Mouse (Mus musculus): ENCODE results near the gene Mllt1. TPM values are rescaled to one million over a fixed set of nuclear protein-coding genes. Genes with fewer than 3 reads are reported as not detected.
"Not testable (repeated sequence)": the region's sequence is repeated elsewhere in the genome, so short reads cannot be mapped to it uniquely, and the experiment has no call there.

Gene Mllt1
- polyA plus RNA-seq, 1 experiment = 9.9 TPM

GRCm38 (mm10) chr17:56913023-56913422 is 22.2 kb downstream of the Mllt1 start:
- H3K4me3 ChIP-seq (ENCODE audit: insufficient read depth, low read depth, low read length) = no peak overlapping the region
- H3K4me1 ChIP-seq (ENCODE audit: control insufficient read depth, insufficient read depth, insufficient read length, low read length) = peaks cover 2% of the 10 kb centered on the region; the same call in 1 of the 2 replicates
- H3K27ac ChIP-seq (replicated peaks; ENCODE audit: low read depth, low read length) = no peak overlapping the region

GRCm38 (mm10) chr17:56909764-56910163 is 25.5 kb downstream of the Mllt1 start:
- H3K27ac ChIP-seq (replicated peaks; ENCODE audit: low read depth, low read length); H3K4me3 ChIP-seq (ENCODE audit: insufficient read depth, low read depth, low read length); H3K4me1 ChIP-seq (ENCODE audit: control insufficient read depth, insufficient read depth, insufficient read length, low read length): not testable (repeated sequence)

DNA sequence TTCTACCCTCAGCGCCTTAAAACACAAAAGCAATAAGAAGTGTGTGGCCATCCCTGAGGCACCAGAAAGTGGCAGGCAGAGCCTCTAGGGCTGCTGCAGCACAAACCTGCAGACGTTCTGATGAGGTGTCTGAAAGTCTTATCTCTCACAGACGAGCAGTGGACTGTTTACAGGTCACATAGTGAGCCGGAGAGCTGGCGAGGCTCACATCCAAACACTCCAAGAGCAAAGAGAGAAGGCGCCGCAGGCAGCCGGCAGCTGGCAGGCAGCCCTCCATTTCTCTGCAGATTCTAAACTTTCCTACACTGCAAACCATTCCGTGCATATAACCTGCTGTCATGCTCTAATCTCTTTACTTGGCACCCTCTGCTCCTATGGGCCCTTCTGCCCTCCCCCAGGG is 27.3 kb downstream of the Mllt1 start:
- Histone ChIP-seq H3K27ac (replicated peaks; ENCODE audit: low read depth, low read length) (no peak overlapping the region), H3K4me1 (ENCODE audit: control insufficient read depth, insufficient read depth, insufficient read length, low read length) (no peaks in the 10 kb centered on the region; the same call in 1 of the 2 replicates)

GRCm38 (mm10) chr17:56907096-56907495 is 28.1 kb downstream of the Mllt1 start:
- no peak overlapping the region for H3K27ac ChIP-seq (replicated peaks; ENCODE audit: low read depth, low read length)
- no peaks in the 10 kb centered on the region; the same call in 1 of the 2 replicates for H3K4me1 ChIP-seq (ENCODE audit: control insufficient read depth, insufficient read depth, insufficient read length, low read length)
- no peak overlapping the region for H3K4me3 ChIP-seq (ENCODE audit: insufficient read depth, low read depth, low read length)

More for the DNA sequence above, 27.3 kb downstream of the Mllt1 start:
- H3K4me3 ChIP-seq (ENCODE audit: insufficient read depth, low read depth, low read length) = no peak overlapping the region

- Histone ChIP-seq H3K4me3 (ENCODE audit: insufficient read depth, low read depth, low read length) (no peak overlapping the region), H3K4me1 (ENCODE audit: control insufficient read depth, insufficient read depth, insufficient read length, low read length) (no peaks in the 10 kb centered on the region; the same call in 1 of the 2 replicates), H3K27ac (replicated peaks; ENCODE audit: low read depth, low read length) (no peak overlapping the region)
Measured at GRCm38 (mm10) chr17:56906166-56906565, 29.0 kb downstream of the Mllt1 start.

- Histone ChIP-seq H3K27ac (replicated peaks; ENCODE audit: low read depth, low read length) (no peak overlapping the region), H3K4me1 (ENCODE audit: control insufficient read depth, insufficient read depth, insufficient read length, low read length) (no peaks in the 10 kb centered on the region; the same call in 1 of the 2 replicates), H3K4me3 (ENCODE audit: insufficient read depth, low read depth, low read length) (no peak overlapping the region)
Measured at GRCm38 (mm10) chr17:56902698-56903097, 32.5 kb downstream of the Mllt1 start.

DNA sequence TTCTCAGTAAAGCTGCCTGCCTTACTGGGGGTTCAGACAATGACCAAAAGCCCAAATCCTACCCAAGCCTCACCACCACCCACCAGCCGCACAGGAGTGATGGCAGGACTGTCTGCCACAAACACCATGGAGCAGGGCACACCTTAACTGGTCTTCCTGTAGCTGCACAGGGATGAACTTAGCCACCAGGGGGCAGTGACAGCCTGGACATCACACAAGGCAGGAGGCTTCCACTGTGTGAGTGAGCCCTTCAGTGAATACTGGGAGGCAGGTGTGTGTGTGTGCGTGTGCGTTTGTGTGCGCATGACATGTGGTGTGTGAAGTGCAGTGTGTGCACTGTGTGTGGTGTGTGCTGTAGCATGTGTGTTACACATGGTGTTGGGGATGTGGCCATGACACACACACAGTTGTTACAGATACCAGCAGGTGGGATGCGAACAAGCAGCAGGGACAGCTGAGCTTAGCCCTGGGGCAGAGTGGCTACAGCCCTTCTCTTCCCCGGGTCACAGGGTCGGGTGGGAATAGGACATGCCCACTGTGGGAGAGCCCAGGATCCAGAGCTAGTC is 37.5 kb downstream of the Mllt1 start:
- Histone ChIP-seq H3K4me3 (ENCODE audit: insufficient read depth, low read depth, low read length) (no peak overlapping the region), H3K27ac (replicated peaks; ENCODE audit: low read depth, low read length) (no peak overlapping the region), H3K4me1 (ENCODE audit: control insufficient read depth, insufficient read depth, insufficient read length, low read length) (no peaks in the 10 kb centered on the region; the same call in 1 of the 2 replicates)

DNA sequence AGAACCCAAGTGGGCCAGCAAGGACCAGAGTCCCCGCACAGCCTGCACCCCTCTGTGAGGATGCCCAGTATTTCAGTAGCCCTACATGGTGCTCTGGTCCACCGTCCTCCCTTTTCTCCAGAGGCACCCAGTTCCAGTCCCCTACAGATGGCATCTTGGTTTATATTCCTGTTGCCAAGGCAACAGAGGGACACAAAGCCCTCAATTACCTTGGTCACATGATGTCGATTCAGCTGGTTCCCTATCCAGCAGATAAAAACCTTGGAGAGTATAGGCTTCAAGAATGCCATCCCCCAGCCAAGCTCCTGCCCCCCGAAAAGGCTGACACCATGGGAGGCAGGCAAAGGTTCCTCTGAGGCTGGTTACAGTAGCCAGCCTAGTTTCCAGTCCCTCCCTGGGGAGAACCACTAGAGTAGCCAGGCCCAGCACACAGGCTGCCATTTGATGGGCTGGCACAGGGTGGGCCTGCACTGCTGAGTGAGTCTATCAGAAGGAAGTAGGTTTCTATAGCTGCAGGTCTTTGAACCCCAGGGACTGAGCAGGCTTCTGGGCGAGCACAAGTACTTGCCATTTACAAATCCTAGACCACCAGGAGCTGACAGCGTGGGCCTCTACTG is 38.6 kb downstream of the Mllt1 start:
- Histone ChIP-seq H3K27ac (replicated peaks; ENCODE audit: low read depth, low read length) (no peak overlapping the region), H3K4me1 (ENCODE audit: control insufficient read depth, insufficient read depth, insufficient read length, low read length) (no peaks in the 10 kb centered on the region; the same call in 1 of the 2 replicates), H3K4me3 (ENCODE audit: insufficient read depth, low read depth, low read length) (no peak overlapping the region)

DNA sequence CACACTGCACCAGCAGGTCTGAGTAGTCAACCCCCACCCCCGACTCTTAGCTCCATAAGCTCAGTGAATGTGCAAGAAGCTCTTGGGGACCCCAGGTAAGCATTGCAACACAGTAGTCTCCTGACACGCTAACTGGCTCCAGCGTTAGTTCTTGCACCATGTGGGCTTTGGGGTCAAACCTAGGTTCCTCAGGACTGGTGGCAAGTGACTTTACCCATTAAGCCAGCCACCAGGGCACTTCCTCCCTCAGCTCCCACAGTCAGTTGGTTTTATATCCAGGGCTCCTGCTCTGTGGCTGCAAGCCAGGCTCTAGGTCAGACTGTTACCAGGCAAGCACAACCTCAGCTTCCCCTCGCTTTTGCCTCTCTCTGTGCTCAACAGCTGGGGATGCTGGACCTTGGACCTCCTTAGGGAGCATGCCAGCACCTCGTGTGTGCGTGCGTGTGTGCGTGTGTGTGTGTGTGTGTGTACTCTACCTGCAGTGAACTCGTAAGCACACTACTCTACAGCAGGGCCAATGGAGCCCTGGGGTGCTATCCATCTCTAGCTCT is 39.8 kb downstream of the Mllt1 start:
- Histone ChIP-seq H3K4me3 (ENCODE audit: insufficient read depth, low read depth, low read length) (no peak overlapping the region), H3K27ac (replicated peaks; ENCODE audit: low read depth, low read length) (no peak overlapping the region), H3K4me1 (ENCODE audit: control insufficient read depth, insufficient read depth, insufficient read length, low read length) (no peaks in the 10 kb centered on the region; the same call in 1 of the 2 replicates)

DNA sequence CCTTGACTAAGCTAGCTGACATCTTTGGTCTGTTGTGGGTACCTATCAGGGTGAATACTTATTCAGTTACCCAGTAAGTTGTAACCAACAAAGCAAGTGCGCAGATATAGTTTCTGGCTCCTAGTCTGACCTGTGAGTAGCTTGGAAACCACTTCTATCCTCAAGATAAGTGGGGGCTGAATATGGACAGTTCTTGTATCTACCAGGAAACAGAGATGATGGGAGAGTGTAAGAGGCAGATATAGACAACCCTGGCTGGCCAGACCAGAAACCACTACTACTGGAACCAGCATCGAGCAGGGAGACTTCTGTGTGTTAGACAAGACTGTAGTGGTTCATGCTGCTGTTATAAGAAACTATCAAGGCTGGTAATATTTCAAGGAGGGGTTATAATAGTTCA is 45.2 kb downstream of the Mllt1 start:
- Histone ChIP-seq H3K27ac (replicated peaks; ENCODE audit: low read depth, low read length) (no peak overlapping the region), H3K4me1 (ENCODE audit: control insufficient read depth, insufficient read depth, insufficient read length, low read length) (no peaks in the 10 kb centered on the region)

DNA sequence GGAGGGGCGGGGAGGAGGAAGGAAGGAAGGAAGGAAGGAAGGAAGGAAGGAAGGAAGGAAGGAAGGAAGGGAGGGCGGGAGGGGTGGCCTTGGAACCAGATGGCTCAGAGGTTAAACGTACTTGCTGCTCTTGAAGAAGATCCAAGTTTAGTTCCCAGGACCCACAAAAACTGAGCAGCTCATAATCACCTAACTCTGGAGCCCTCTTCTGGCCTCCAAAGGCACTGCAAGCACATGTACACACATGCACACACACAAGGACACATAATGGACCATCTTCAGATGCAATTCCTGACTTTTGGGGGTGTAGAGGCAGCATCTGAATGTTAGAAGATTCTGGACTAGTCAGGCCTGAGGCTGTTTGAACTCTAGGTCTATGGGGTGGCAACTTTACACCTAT is 47.2 kb downstream of the Mllt1 start:
- Histone ChIP-seq H3K27ac (replicated peaks; ENCODE audit: low read depth, low read length) (no peak overlapping the region), H3K4me1 (ENCODE audit: control insufficient read depth, insufficient read depth, insufficient read length, low read length) (no peaks in the 10 kb centered on the region; the same call in 1 of the 2 replicates)

More for the DNA sequence above, 45.2 kb downstream of the Mllt1 start:
- no peak overlapping the region for H3K4me3 ChIP-seq (ENCODE audit: insufficient read depth, low read depth, low read length)

GRCm38 (mm10) chr17:56884809-56885208 is 50.4 kb downstream of the Mllt1 start:
- Histone ChIP-seq H3K27ac (replicated peaks; ENCODE audit: low read depth, low read length) (no peak overlapping the region), H3K4me1 (ENCODE audit: control insufficient read depth, insufficient read depth, insufficient read length, low read length) (no peaks in the 10 kb centered on the region; the same call in 1 of the 2 replicates), H3K4me3 (ENCODE audit: insufficient read depth, low read depth, low read length) (no peak overlapping the region)

More for the DNA sequence above, 47.2 kb downstream of the Mllt1 start:
- no peak overlapping the region for H3K4me3 ChIP-seq (ENCODE audit: insufficient read depth, low read depth, low read length)

GRCm38 (mm10) chr17:56884331-56884730 is 50.9 kb downstream of the Mllt1 start:
- H3K27ac ChIP-seq (replicated peaks; ENCODE audit: low read depth, low read length) = no peak overlapping the region
- no peaks in the 10 kb centered on the region; the same call in 1 of the 2 replicates for H3K4me1 ChIP-seq (ENCODE audit: control insufficient read depth, insufficient read depth, insufficient read length, low read length)
- H3K4me3 ChIP-seq (ENCODE audit: insufficient read depth, low read depth, low read length) = no peak overlapping the region

DNA sequence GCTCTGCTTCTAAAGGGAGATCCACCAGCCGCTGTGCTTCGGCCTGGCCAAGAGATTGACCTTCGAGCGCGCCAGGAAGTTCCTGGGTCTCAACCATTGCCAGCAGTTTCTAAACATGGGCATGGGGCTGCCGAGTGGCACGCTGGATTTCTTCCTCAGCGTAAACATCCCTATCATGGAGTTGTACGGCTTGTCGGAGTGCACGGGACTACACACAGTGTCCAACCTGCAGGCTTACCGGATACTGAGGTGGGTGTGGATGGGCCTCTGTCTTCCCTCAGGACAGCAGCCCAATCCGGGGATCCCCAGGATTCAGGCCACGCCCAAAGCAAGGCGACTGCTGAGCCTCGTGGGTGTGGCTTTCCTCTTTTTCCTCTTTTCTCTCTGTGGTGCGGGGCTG is 51.6 kb downstream of the Mllt1 start:
- Histone ChIP-seq H3K4me3 (ENCODE audit: insufficient read depth, low read depth, low read length) (peak overlapping the region; percentile 26), H3K4me1 (ENCODE audit: control insufficient read depth, insufficient read depth, insufficient read length, low read length) (no peaks in the 10 kb centered on the region; the same call in 1 of the 2 replicates), H3K27ac (replicated peaks; ENCODE audit: low read depth, low read length) (no peak overlapping the region)

GRCm38 (mm10) chr17:56877426-56877825 is 57.8 kb downstream of the Mllt1 start:
- H3K4me1 ChIP-seq (ENCODE audit: control insufficient read depth, insufficient read depth, insufficient read length, low read length) = no peaks in the 10 kb centered on the region
- no peak overlapping the region for H3K27ac ChIP-seq (replicated peaks; ENCODE audit: low read depth, low read length)
- H3K4me3 ChIP-seq (ENCODE audit: insufficient read depth, low read depth, low read length) = no peak overlapping the region

DNA sequence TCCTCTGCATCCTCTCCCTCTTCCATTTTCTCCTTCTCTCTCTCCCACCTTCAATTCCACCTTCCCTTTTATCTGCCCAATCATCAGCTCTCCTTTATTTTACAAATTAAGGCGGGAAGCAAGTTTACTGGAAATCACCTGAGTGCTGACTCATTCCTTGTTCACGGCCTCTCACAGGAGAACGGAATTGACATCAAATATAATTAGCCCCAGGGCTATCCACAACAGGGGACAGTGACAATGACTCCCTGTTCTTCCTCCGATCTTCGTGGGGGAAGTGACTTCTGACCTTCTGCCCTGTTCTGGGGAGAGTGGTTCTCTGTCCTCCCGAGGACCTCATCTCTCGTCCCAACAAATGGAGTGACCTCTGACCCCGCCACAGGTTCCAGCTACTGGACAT is 58.2 kb downstream of the Mllt1 start:
- no peaks in the 10 kb centered on the region for H3K4me1 ChIP-seq (ENCODE audit: control insufficient read depth, insufficient read depth, insufficient read length, low read length)
- H3K27ac ChIP-seq (replicated peaks; ENCODE audit: low read depth, low read length) = no peak overlapping the region
- H3K4me3 ChIP-seq (ENCODE audit: insufficient read depth, low read depth, low read length) = no peak overlapping the region

Data from brown adipose tissue, adult 24 weeks (tissue).